Mouse (Mus musculus) left cerebral cortex, postnatal 10 days (tissue): Measurements from ENCODE around the gene Tmem201. TPM values are rescaled to one million over a fixed set of nuclear protein-coding genes. Genes with fewer than 3 reads are reported as not detected.
A peak's percentile ranks its signal among the peaks of the same experiment; 100 is the strongest.

ENCODE experiments used
- DNase-seq, 2 experiments: peaks; one replicate each; pipeline ENCODE4 v3.0.0; 2021 to 2022; ENCODE audit warnings: low spot score in 2 of 2, mixed read lengths in 1 of 2; ENCODE audit errors: extremely low spot score in 1 of 2
- intact Hi-C: fragments of 180-260 bp; cut with DNase I; formaldehyde crosslinking; loops from one replicate; pipeline ENCODE4 v1.15.1; 2025
- total RNA-seq, 2 experiments: library from RNA; stranded (reverse); gene quantifications; 2 replicates each; pipeline ENCODE4 v1.2.3; 2021

The Tmem201 gene
- total RNA-seq, 2 experiments from 2014 or later = 57.9 to 59.5 TPM

- DNase-seq = no peak
- intact Hi-C loops = no loop called here
Observed at GRCm38 (mm10) chr4:149724916-149725470, 12.9 kb downstream of the Tmem201 start.

GRCm38 (mm10) chr4:149723855-149724731 is 13.8 kb downstream of the Tmem201 start:
- peak in 1 of 2 experiments; percentile 64 for DNase-seq
- intact Hi-C loops = no loop called here

GRCm38 (mm10) chr4:149723021-149723390 is 14.8 kb downstream of the Tmem201 start:
- DNase-seq = no peak
- intact Hi-C loops = no loop called here

GRCm38 (mm10) chr4:149722104-149723020 is 15.5 kb downstream of the Tmem201 start:
- intact Hi-C loops = no loop called here
- DNase-seq = no peak

- intact Hi-C loops = no loop called here
- no peak for DNase-seq
Observed at GRCm38 (mm10) chr4:149721163-149721562, 16.7 kb downstream of the Tmem201 start.

- intact Hi-C loops = no loop called here
- DNase-seq = peak in 1 of 2 experiments; percentile 63
Observed at GRCm38 (mm10) chr4:149719686-149720085, 18.2 kb downstream of the Tmem201 start.

- intact Hi-C loops = loop anchor here (5.0 kb wide), 1 partner anchor 62 kb away; no protein-coding TSS in a partner anchor
- no peak for DNase-seq
Observed at GRCm38 (mm10) chr4:149714542-149714941, 23.3 kb downstream of the Tmem201 start.

- no peak for DNase-seq
- intact Hi-C loops = loop anchor here (5.0 kb wide), 1 partner anchor 60 kb away; no protein-coding TSS in a partner anchor
Observed at GRCm38 (mm10) chr4:149711955-149712354, 25.9 kb downstream of the Tmem201 start.

- intact Hi-C loops = loop anchor here (5.0 kb wide), 1 partner anchor 59 kb away; no protein-coding TSS in a partner anchor
- no peak for DNase-seq
Observed at GRCm38 (mm10) chr4:149711485-149711884, 26.4 kb downstream of the Tmem201 start.

GRCm38 (mm10) chr4:149710510-149710909 is 27.3 kb downstream of the Tmem201 start:
- intact Hi-C loops = loop anchor here (5.0 kb wide), 1 partner anchor 58 kb away; no protein-coding TSS in a partner anchor
- peak; percentile 56 to 76 for DNase-seq

GRCm38 (mm10) chr4:149705941-149706340 is 31.9 kb downstream of the Tmem201 start:
- DNase-seq = no peak

GRCm38 (mm10) chr4:149705298-149705697 is 32.5 kb downstream of the Tmem201 start:
- intact Hi-C loops = loop anchor here (10.0 kb wide), 1 partner anchor 160 kb away; no protein-coding TSS in a partner anchor
- DNase-seq = no peak

More at GRCm38 (mm10) chr4:149705941-149706340, 31.9 kb downstream of the Tmem201 start:
- intact Hi-C loops = loop anchor here (10.0 kb wide), 1 partner anchor 161 kb away; no protein-coding TSS in a partner anchor

- intact Hi-C loops = loop anchor here (10.0 kb wide), 1 partner anchor 158 kb away; no protein-coding TSS in a partner anchor
- peak in 1 of 2 experiments; percentile 60 for DNase-seq
Observed at GRCm38 (mm10) chr4:149702210-149702979, 35.4 kb downstream of the Tmem201 start, which contains the start of gene Pik3cd. TSS of gene Pik3cd (minus strand) at chr4:149702571.

GRCm38 (mm10) chr4:149701426-149702209 is 36.2 kb downstream of the Tmem201 start:
- intact Hi-C loops = loop anchor here (10.0 kb wide), 1 partner anchor 157 kb away; no protein-coding TSS in a partner anchor
- peak; percentile 27 to 79 for DNase-seq

GRCm38 (mm10) chr4:149699953-149700352 is 37.9 kb downstream of the Tmem201 start:
- intact Hi-C loops = loop anchor here (10.0 kb wide), 1 partner anchor 155 kb away; no protein-coding TSS in a partner anchor
- DNase-seq = no peak

- intact Hi-C loops = no loop called here
- DNase-seq = peak in 1 of 2 experiments; percentile 64
Observed at GRCm38 (mm10) chr4:149698197-149698821, 39.5 kb downstream of the Tmem201 start.
